Mouse (Mus musculus): ENCODE data around the gene Tmem217.
A peak's percentile ranks its signal among the peaks of the same experiment; 100 is the strongest.
"Not testable (repeated sequence)": the region's sequence is repeated elsewhere in the genome, so short reads cannot be mapped to it uniquely, and the experiment has no call there.

The Tmem217 gene

GRCm38 (mm10) chr17:29502669-29503665, 49.2 kb downstream of the Tmem217 start:
- DNase-seq (ENCODE audit: low spot score in 2 of 2), result no peak

GRCm38 (mm10) chr17:29502005-29502668, 50.0 kb downstream of the Tmem217 start:
- DNase-seq (ENCODE audit: low spot score in 2 of 2), result no peak

DNA sequence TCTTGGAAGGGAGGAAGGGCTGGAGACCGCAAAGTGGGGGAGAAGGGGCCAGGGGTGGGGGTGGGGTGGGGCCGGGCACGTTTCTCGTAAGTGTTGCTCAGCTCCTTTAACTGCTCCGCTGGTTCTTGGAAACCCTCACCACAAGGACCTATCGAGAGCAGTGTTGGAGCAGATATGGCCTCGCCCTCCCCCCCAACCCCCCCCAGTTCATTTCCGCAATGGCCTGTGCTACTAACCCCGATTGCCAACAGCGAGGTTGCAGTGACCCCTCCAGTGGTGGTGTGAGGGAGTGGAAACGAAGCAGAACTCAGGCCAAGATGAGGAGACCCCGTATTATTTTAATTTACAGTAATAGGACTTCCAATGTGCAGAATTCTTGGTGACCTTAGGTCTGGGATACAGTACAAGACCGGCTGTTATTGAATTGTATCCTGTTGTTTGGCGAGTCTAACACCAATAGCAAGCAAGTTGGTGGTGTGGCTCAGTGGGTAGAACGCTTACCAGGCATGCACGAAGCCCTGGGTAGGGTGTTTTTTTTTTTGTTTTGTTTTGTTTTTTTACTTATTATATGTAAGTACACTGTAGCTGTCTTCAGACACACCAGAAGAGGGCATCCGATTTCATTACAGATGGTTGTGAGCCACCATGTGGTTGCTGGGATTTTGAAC, 51.2 kb downstream of the Tmem217 start:
- no peak for DNase-seq (ENCODE audit: low spot score in 2 of 2)

- DNase-seq (ENCODE audit: low spot score in 2 of 2), result no peak
Observed at GRCm38 (mm10) chr17:29500243-29500740, 51.9 kb downstream of the Tmem217 start.

DNA sequence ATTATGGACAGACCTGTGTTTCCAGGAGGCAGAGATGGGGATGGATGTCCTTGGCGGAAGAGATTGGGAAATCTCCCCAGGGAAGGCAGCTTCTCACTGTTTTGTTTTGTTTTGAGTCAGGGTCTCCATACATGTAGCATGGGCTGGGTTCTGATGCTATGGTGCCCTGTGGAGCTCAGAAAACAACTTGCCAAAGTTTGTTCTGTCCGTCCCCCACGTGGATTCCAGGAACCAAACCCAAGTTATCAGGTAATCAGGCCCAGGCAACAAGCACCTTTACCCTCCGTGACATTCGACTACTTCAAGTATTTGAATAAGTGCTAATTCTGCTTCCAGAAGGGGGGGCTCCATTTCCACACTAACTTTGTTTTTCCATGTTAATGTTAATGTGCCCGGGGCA, 52.7 kb downstream of the Tmem217 start:
- DNase-seq (ENCODE audit: low spot score in 2 of 2), result no peak

- not testable (repeated sequence) for DNase-seq (ENCODE audit: low spot score in 2 of 2)
Observed at GRCm38 (mm10) chr17:29498952-29499351, 53.2 kb downstream of the Tmem217 start.

DNA sequence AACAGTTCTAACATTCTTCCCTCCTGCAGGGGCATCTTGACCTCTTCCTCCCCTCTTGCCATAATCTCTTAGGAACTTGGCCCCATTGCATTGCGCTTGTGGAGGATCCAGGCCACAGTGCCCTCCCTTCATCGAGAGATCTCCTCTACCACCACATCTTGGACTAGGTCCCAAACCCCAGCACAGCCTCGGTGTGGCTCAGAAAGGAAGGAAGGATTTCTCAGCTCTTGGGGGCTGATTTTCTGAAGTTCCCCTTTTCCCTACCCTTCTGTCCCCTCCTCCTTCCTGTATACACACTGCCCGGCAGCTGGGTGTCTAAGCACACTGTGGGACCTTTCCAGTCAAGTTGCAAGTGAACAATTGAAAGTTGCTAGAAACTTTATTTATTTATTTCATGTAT, 54.2 kb downstream of the Tmem217 start:
- DNase-seq (ENCODE audit: low spot score in 2 of 2), result no peak

DNA sequence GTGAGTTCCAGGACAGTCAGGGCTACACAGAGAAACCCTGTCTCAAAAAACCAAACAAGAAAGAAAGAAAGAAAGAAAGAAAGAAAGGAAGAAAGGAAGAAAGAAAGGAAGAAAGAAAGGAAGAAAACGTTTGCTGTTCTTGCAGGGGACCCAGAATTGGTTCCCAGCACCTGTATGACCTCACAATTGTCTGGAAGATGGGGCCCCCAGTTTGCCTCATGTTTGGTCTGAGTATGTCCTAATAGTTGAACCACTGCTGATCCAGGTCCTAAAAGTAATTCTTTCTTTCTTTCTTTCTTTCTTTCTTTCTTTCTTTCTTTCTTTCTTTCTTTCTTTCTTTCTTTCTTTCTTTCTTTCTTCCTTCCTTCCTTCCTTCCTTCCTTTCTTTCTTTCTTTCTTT, 54.7 kb downstream of the Tmem217 start:
- DNase-seq (ENCODE audit: low spot score in 2 of 2), result not testable (repeated sequence)

DNA sequence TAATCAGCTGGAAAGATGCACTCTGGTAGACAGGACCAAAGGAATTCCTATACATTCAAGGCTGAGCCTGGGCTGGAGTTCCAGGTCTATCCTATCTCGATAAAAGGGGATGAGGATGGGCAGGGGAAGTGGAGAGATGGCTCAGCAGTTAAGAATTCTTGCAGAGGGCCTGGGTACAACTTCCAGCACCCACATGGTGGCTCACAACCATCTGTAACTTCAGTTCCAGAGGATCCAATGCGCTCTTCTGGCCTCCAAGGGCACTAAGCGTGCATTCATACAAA, 55.2 kb downstream of the Tmem217 start:
- DNase-seq (ENCODE audit: low spot score in 2 of 2), result no peak

DNA sequence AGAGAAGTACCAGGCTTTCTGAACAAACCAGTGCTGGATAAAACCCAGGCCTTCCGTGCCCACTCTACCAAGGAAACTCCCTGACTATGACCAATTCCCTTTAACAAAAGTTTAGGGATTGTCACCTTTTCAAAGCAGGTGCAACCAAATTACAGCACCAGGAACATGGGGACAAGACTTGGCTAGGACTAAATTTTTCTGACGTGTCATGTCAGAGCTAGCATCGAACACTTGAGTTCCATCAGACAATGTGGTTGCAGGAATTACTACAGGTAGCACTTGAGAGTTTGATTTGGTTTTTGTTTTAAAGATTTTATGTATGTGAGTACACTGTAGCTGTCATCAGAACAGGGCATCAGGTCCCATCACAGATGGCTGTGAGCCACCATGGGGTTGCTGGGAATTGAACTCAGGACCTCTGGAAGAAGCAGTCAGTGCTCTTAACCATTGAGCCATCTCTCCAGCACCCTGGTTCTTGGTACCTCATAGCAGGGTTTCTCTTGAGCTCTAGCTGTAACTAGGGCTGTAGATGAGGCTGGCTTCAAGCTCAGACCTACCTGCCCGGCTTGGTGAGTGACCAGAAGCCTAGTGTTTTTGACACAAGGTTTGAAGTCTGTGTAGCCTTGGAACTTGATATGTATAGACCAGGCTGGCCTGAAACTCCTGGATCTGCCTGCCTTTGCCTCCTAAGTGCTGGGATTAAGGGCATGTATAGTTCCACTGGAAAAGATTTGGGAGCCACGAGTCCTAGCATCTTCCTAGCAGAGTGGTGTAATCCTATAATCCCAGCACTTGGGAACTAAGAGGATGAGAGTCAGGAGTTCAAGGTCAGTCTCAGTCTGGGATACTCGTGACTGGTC, 55.7 kb downstream of the Tmem217 start:
- no peak for DNase-seq (ENCODE audit: low spot score in 2 of 2)

- no peak for DNase-seq (ENCODE audit: low spot score in 2 of 2)
Observed at GRCm38 (mm10) chr17:29494732-29495076, 57.5 kb downstream of the Tmem217 start.

- DNase-seq (ENCODE audit: low spot score in 2 of 2), result no peak
Observed at GRCm38 (mm10) chr17:29494062-29494731, 58.0 kb downstream of the Tmem217 start.

GRCm38 (mm10) chr17:29493461-29493980, 58.7 kb downstream of the Tmem217 start:
- DNase-seq (ENCODE audit: low spot score in 2 of 2), result no peak

- peak; percentile 16 to 25 for DNase-seq (ENCODE audit: low spot score in 2 of 2)
Observed at GRCm38 (mm10) chr17:29492269-29493191, 59.7 kb downstream of the Tmem217 start.

DNA sequence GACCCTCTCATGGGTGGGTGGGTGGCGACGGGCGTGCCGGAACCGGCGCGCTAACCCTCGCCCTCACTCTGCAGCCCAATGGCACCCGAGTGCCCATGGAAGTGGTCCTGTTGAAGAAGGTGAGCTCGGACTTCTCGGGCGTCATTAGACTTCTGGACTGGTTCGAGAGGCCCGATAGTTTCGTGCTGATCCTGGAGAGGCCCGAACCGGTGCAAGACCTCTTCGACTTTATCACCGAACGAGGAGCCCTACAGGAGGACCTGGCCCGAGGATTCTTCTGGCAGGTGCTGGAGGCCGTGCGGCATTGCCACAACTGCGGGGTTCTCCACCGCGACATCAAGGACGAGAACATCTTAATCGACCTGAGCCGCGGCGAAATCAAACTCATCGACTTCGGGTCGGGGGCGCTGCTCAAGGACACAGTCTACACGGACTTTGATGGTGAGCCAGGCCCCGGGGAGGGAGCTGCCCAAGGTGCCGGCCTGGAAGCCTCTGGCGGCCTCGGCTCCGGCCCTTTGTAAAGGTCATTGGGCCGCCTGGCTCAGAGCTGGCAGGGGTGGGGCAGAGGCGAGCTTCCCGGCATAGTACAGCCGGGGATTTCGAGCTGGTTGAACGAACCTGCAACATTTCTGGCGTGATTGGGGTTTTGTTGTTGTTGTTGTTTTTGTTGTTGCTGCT, 60.5 kb downstream of the Tmem217 start:
- peak in 1 of 2 experiments; percentile 26 for DNase-seq (ENCODE audit: low spot score in 2 of 2)

DNA sequence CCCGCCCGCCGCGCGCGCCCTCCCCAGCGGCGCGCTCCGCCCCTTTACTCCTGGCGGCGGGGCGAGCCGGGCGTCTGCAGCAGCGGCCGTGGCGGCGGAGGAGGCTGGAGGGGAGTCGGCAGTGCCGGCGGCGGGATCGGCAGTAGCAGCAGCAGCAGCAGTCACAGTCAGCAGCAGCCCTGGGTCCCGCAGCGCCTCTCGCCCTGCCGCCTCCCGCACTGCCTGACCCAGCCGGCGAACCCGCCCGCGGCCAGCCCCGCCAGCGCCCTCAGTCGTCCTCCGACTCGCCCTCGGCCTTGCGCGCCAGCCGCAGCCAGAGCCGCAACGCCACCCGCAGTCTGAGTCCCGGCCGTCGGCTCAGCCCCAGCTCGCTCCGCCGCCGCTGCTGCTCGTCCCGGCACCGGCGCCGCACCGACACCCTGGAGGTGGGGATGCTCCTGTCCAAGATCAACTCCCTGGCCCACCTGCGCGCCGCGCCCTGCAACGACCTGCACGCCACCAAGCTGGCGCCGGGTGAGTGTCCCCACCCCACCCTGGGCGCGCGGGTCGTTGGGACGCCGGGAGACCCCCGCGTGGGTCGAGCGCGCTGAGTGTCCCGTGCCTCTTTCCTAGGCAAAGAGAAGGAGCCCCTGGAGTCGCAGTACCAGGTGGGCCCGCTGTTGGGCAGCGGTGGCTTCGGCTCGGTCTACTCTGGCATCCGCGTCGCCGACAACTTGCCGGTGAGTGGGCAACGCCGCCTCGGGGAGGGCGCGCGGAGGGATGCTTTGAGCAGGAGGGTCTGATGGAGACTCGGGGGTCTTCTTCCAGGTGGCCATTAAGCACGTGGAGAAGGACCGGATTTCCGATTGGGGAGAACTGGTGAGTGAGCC, 61.2 kb downstream of the Tmem217 start, which contains the start of gene Pim1:
TSS of gene Pim1 (plus strand) at position 41 of the 869 bp plus-strand sequence.
- peak in 1 of 2 experiments; percentile 31 for DNase-seq (ENCODE audit: low spot score in 2 of 2)

- DNase-seq (ENCODE audit: low spot score in 2 of 2), result peak; percentile 79 to 86
Observed at GRCm38 (mm10) chr17:29489971-29490712, 62.0 kb downstream of the Tmem217 start.
